Mouse (Mus musculus) lung, postnatal 25 days (tissue): Measurements from ENCODE around the gene H2al1a.
"Not testable (repeated sequence)": the region's sequence is repeated elsewhere in the genome, so short reads cannot be mapped to it uniquely, and the experiment has no call there.

Source experiments
- DNase-seq: peaks from one replicate; pipeline ENCODE4 v3.0.0; 2022; ENCODE audit warnings: low spot score

Gene H2al1a

DNA sequence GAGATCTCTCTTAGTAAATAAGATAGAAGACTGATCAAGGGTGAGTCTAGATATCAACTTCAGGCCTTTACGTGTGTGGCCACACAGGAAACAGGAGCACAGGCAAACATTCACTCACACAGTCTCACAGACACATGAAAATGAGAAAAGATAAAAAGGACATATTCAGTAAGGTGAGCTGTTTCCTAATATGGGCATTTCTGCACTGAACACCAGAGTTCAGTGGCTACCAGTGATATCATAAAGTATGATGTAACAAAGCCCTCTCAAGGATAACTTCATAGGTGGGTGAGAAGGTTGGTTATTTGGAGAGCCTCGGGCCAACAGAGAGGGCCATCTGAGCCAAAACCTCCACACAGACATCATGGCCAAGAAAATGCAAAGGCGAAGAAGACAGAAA, at the start of gene H2al1a:
Gene H2al1a, plus strand, starts transcription at position 301 of the 400 bp plus-strand sequence.
- not testable (repeated sequence) for DNase-seq

DNA sequence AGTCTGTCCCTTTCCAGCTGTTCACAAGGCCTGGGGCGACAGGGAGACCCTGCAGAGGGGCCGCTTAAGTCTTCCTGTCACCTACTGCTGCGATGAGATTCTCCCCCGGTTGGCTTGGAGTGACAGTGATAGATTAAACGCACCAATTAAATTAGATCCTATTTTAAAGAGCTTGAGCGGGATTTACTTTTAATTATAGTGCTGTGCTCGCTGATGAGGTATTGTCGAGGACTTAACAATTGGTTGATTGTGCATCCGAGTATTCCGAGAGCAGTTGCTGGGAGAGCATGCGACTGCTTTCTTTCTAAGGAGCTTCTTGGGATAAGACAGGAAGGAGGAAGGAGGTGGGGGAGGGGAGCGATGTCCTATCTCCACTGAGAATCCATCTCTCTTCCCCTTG, 48.9 kb upstream of the H2al1a start:
- no peak for DNase-seq

DNA sequence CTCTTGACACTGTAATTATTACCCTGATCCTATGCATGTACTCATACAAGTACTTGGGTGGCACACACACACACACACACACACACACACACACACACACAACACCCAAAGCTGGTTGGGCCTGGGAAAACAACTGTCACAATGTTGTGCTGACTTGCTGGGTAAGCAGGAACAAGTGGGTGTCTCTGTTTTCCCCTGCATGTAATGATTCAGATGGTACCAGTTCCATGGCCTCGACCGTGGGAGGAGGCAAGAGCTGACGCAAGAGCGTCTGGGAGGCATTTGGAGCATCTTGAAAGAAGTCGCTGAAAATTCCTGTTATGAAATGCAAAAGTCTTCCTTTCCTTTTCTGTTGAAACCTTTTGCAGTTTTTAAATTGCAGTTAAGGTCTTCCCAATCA, 45.0 kb upstream of the H2al1a start:
- DNase-seq, result peak; percentile 18

DNA sequence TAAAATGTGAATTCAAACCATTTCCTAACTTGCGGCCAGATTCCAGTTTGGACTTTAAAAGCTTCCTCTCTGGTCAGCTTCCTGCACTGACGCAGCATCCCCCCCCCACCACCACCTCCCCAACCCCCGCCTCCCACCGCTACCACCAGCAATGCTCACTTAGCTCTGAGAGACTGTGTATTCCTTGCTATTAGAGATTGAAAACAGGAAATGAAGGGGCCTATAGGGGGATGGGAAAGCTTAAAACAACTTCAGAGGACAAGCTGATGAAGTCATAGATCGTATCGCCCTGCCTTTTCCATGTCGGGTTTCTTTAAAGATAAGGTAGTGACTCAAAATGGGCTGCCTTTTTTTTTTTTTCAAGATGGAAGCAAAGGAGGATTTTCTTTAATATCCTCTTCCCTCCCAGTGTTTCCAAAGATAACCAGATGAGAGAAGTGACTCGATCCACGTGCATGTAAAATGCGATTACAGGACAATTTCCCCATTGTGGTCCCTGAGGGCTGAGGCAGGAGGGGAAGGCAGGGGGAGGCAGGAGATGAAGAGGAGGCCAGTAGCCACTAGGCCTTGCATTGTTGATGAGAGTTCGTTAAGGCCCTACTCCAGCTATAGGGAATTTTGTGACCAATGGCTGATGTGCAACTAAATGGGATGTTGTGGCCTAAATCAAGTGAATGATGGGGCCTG, 44.4 kb upstream of the H2al1a start:
- DNase-seq, result peak; percentile 18

DNA sequence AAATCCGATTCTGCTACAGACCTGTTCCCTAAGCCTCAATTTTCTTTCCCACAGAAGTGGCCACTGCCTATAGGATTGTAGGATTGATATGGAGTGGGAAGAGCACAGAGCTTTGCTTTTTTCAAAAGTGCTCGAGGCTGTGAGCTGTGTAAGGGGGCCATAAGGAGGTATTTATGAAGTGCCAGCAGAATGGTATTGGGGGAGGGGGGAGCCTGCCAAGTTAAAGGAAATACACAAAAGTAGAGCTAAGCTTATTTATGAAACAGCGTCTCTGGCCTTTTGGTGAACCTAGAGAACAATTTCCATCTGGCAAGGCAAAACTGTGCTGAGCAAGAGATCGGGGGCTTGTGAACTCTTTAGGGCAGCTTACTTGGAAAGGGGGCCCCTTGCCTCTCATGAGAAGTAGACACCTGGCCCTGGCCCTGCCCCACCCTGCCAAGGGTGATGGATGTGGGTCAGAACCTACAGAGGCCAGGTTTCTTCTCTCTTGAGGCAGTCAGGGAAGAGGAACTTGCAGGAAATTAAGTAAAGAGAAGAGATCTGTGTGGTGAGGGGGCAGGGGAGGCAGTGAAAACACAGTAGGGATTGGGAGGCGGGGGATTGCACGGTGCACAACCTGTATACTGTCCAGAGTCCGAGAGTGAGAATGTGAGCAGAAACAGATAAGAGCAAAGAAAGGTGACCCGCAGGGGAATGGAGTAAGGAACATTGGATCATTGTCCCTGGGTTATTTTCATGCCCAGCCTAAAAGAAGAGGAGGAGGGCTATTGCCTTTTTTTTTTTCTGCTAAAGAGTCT, 43.3 kb upstream of the H2al1a start:
- DNase-seq, result no peak

DNA sequence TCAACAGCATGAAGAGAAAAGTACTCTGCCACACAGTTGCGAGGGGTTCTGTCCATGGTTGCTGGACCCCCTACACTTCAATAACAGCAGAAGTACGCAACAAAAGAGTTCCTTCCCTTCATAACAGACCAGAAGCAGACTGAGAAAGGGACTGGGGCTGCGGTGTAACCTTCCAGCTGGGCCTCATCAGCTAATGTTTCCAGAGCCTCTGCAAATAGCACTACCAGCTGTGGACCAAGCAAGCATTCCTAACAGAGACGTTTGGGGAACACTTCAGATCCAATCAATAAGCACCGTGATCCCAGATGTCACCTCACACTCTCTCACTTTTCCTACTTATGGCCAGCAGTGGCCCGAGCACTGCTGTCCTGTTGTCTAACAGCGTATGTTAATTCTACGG, 34.1 kb upstream of the H2al1a start:
- DNase-seq, result no peak

DNA sequence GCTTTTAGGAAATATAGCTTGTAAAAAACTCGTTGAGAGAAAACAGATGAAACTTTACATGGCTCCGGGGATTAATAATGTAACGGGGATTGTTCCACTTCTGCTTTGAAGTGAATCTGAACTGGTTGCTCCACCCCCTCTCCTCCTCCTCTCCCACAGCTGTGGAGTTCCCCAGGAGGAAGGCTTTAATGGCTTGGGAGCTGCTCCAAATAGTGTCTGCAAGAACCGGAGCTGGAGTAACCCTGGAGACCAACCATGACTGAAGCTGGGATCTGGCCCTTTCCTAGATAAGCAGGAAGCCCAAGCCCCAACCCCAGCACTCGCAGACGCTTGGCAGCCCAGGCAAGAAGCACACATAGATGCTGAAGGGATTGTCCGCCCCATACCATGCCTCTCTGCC, 31.3 kb upstream of the H2al1a start:
- DNase-seq, result peak; percentile 11

DNA sequence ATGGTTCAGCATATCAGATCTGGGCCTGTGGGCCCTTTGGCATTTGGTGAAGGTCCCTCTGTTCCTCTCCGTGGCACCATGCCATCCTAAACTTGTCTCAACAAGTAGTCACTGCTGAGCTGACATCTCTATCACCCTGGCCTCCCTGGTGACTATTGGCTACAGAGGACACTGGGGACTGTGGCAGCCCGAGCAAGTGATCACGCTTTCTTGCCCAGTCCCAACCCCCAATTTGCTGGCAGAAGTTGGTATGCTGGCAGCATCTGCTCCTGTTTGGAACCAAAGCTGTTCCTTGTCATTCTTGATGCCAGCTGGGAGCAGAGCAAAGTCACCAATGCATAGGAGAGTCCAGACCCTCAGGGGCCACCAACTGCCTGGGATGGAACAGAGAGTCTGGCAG, 30.0 kb upstream of the H2al1a start:
- DNase-seq, result no peak

DNA sequence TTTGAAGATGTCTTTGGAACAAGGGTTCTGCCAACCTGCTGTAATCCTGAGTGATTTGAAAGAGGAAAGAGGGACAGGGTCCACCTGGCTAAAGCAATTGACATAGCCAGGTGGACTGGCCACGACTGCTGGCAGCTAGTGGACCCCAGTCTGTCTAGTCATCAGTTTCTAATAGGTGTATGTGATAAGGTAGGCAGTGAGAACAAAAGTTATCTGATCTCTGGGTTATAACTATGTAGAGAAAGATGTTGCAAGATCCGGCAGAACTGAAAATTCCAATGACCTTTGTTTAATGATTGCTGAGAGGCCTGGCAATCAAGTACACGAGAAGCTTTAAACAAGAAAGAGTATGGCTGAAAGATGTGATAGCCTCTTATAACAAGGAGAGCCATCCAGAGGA, 25.9 kb upstream of the H2al1a start:
- no peak for DNase-seq

DNA sequence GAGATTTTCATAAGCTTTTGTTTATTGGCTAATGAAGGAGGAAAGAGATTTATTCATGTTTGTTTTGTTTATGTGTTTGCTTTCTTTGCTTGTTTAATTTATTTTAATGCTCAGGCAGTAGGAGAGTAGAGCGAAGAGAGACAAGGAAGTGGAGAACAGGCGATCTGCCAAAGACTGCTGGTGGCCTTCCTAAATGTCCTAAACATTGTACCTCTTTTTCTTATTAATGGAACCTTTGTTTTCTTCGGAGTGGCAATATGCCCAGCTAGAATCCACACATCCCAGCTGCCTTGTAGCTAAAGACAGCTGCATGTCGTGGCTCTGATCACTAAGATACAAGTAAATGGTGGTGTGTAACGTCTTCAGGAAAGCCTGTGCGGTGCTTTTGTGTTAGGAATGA, 22.0 kb upstream of the H2al1a start:
- no peak for DNase-seq

DNA sequence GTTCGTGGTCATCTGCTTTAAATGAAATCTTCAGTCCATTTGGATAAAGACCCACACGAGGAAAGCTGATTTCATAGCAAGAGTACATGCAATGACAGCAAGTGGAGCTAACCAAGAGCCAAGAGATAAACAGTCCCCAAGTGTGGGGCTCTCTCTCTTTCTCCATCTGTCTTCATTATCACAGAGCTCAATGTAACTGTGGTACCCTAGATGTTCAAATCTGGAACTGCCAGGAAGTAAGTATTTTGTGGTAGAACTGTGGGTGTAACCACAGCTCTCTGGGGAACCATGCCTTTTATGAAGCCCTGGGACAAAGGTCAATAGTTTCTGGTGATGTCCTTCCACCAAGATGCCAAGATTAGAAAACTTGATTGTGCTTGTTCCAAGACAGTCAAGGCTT, 18.3 kb upstream of the H2al1a start:
- no peak for DNase-seq

DNA sequence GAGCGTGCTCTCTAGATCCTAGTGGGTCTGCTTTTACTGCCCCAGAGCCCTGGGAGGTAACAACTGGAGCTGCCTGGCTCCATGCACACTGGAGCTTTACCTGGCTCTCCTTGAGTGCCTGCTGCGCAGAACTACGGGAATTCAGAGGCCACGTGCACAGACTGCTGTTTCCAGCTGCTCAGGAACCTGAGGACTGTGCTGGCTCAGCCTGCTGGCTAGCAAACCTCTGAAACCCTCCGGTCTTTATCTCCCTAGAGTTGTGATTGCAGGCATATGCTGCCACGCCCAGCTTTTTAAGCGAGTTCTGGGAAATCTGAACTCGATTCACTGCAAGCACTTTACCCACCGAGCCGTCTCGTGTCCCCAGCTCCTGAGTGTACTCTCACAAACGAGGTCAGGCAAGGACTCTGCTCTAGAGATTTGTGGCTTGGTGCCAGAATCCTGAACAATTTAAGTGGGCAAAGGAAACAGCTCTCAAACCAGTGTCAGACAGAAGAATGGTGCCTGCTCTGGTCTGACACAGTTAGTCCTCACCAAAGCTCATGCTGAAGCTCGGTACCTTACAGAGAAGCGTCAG, 10.7 kb upstream of the H2al1a start:
- peak; percentile 38 for DNase-seq

DNA sequence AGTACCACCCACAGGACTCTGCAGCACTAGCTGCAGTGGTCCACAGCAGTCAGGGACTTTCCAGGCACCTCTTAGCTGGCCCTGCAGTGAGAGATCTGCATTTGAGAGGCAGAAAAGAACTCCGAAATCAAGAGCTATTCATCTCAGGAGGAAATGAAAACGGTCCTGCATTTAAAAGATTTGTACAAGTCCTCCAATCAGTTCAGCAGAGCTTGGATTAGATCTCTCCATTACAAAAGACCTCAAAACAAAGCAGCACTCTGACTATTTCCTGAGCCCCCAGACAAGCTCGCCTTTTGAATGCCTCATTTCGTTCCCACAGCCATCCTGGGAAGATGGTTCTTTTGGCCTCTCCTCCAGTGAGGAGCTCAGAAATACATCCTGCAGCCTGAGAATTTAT, 9.8 kb upstream of the H2al1a start:
- DNase-seq, result no peak

DNA sequence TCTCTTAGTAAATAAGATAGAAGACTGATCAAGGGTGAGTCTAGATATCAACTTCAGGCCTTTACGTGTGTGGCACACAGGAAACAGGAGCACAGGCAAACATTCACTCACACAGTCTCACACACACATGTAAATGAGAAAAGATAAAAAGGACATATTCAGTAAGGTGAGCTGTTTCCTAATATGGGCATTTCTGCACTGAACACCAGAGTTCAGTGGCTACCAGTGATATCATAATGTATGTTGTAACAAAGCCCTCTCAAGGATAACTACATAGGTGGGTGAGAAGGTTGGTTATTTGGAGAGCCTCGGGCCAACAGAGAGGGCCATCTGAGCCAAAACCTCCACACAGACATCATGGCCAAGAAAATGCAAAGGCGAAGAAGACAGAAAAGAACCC, 3.1 kb downstream of the H2al1a start, which contains the start of gene H2al1b:
Gene H2al1b, plus strand, starts transcription at position 301 of the 400 bp plus-strand sequence.
- DNase-seq, result not testable (repeated sequence)

DNA sequence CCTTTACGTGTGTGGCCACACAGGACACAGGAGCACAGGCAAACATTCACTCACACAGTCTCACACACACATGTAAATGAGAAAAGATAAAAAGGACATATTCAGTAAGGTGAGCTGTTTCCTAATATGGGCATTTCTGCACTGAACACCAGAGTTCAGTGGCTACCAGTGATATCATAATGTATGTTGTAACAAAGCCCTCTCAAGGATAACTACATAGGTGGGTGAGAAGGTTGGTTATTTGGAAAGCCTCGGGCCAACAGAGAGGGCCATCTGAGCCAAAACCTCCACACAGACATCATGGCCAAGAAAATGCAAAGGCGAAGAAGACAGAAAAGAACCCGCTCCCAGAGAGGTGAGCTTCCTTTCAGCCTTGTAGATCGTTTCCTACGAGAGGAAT, 6.3 kb downstream of the H2al1a start, which contains the start of gene H2al1c:
Gene H2al1c, plus strand, starts transcription at position 301 of the 400 bp plus-strand sequence.
- not testable (repeated sequence) for DNase-seq

DNA sequence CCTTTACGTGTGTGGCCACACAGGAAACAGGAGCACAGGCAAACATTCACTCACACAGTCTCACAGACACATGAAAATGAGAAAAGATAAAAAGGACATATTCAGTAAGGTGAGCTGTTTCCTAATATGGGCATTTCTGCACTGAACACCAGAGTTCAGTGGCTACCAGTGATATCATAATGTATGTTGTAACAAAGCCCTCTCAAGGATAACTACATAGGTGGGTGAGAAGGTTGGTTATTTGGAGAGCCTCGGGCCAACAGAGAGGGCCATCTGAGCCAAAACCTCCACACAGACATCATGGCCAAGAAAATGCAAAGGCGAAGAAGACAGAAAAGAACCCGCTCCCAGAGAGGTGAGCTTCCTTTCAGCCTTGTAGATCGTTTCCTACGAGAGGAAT, 9.5 kb downstream of the H2al1a start, which contains the start of gene H2al1d:
Gene H2al1d, plus strand, starts transcription at position 301 of the 400 bp plus-strand sequence.
- not testable (repeated sequence) for DNase-seq

DNA sequence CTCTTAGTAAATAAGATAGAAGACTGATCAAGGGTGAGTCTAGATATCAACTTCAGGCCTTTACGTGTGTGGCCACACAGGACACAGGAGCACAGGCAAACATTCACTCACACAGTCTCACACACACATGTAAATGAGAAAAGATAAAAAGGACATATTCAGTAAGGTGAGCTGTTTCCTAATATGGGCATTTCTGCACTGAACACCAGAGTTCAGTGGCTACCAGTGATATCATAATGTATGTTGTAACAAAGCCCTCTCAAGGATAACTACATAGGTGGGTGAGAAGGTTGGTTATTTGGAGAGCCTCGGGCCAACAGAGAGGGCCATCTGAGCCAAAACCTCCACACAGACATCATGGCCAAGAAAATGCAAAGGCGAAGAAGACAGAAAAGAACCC, 12.6 kb downstream of the H2al1a start, which contains the start of gene H2al1e:
Gene H2al1e, plus strand, starts transcription at position 301 of the 400 bp plus-strand sequence.
- not testable (repeated sequence) for DNase-seq

DNA sequence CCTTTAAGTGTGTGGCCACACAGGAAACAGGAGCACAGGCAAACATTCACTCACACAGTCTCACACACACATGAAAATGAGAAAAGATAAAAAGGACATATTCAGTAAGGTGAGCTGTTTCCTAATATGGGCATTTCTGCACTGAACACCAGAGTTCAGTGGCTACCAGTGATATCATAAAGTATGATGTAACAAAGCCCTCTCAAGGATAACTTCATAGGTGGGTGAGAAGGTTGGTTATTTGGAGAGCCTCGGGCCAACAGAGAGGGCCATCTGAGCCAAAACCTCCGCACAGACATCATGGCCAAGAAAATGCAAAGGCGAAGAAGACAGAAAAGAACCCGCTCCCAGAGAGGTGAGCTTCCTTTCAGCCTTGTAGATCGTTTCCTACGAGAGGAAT, 15.8 kb downstream of the H2al1a start, which contains the start of gene H2al1f:
Gene H2al1f, plus strand, starts transcription at position 301 of the 400 bp plus-strand sequence.
- not testable (repeated sequence) for DNase-seq

DNA sequence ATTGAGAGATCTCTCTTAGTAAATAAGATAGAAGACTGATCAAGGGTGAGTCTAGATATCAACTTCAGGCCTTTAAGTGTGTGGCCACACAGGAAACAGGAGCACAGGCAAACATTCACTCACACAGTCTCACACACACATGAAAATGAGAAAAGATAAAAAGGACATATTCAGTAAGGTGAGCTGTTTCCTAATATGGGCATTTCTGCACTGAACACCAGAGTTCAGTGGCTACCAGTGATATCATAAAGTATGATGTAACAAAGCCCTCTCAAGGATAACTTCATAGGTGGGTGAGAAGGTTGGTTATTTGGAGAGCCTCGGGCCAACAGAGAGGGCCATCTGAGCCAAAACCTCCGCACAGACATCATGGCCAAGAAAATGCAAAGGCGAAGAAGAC, 18.9 kb downstream of the H2al1a start, which contains the start of gene H2al1g:
Gene H2al1g, plus strand, starts transcription at position 301 of the 400 bp plus-strand sequence.
- not testable (repeated sequence) for DNase-seq

DNA sequence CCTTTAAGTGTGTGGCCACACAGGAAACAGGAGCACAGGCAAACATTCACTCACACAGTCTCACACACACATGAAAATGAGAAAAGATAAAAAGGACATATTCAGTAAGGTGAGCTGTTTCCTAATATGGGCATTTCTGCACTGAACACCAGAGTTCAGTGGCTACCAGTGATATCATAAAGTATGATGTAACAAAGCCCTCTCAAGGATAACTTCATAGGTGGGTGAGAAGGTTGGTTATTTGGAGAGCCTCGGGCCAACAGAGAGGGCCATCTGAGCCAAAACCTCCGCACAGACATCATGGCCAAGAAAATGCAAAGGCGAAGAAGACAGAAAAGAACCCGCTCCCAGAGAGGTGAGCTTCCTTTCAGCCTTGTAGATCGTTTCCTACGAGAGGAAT, 22.1 kb downstream of the H2al1a start, which contains the start of gene H2al1h:
Gene H2al1h, plus strand, starts transcription at position 301 of the 400 bp plus-strand sequence.
- DNase-seq, result not testable (repeated sequence)

DNA sequence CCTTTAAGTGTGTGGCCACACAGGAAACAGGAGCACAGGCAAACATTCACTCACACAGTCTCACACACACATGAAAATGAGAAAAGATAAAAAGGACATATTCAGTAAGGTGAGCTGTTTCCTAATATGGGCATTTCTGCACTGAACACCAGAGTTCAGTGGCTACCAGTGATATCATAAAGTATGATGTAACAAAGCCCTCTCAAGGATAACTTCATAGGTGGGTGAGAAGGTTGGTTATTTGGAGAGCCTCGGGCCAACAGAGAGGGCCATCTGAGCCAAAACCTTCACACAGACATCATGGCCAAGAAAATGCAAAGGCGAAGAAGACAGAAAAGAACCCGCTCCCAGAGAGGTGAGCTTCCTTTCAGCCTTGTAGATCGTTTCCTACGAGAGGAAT, 25.3 kb downstream of the H2al1a start, which contains the start of gene H2al1i:
Gene H2al1i, plus strand, starts transcription at position 301 of the 400 bp plus-strand sequence.
- DNase-seq, result not testable (repeated sequence)

DNA sequence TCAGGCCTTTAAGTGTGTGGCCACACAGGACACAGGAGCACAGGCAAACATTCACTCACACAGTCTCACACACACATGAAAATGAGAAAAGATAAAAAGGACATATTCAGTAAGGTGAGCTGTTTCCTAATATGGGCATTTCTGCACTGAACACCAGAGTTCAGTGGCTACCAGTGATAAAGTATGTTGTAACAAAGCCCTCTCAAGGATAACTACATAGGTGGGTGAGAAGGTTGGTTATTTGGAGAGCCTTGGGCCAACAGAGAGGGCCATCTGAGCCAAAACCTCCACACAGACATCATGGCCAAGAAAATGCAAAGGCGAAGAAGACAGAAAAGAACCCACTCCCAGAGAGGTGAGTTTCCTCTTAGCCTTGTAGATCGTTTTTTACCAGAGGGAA, 28.5 kb downstream of the H2al1a start, which contains the start of gene H2al1j:
Gene H2al1j, plus strand, starts transcription at position 301 of the 400 bp plus-strand sequence.
- DNase-seq, result not testable (repeated sequence)
